Mouse (Mus musculus) forebrain, postnatal 0 days (tissue): ENCODE results near the gene Hps4. TPM values are rescaled to one million over a fixed set of nuclear protein-coding genes. Genes with fewer than 3 reads are reported as not detected.

Source experiments
- ATAC-seq: fragments of 200-750 bp; cut with Nextera tagmentation; 2 replicates; pipeline ENCODE4 v1.8.0; 2017; ENCODE audit warnings: mild to moderate bottlenecking, moderate library complexity
- DNase-seq: peaks from one replicate; pipeline ENCODE4 v3.0.0-alpha.2; 2015
- H3K27ac ChIP-seq: fragments of 300-500 bp; sonication (generic); 2 replicates; pipeline ENCODE4 v1.5.1; 2014; ENCODE audit warnings: low read depth, mild to moderate bottlenecking, antibody characterized with exemption, low read length, moderate library complexity, mixed read lengths
- H3K27me3 ChIP-seq: fragments of 300-500 bp; sonication (generic); 2 replicates; pipeline ENCODE4 v1.6.1; 2014; ENCODE audit warnings: mild to moderate bottlenecking, low read length, mixed read lengths; ENCODE audit not compliant: insufficient read depth
- H3K36me3 ChIP-seq: fragments of 300-500 bp; sonication (generic); 2 replicates; pipeline ENCODE4 v1.6.1; 2014; ENCODE audit warnings: mild to moderate bottlenecking, moderate library complexity; ENCODE audit not compliant: insufficient read depth
- H3K4me1 ChIP-seq: fragments of 300-500 bp; sonication (generic); 2 replicates; pipeline ENCODE4 v1.6.1; 2014; ENCODE audit warnings: antibody characterized with exemption; ENCODE audit not compliant: insufficient read depth
- H3K4me2 ChIP-seq: fragments of 300-500 bp; sonication (generic); 2 replicates; pipeline ENCODE4 v1.6.1; 2014; ENCODE audit warnings: low read depth, mild to moderate bottlenecking, moderate library complexity
- H3K4me3 ChIP-seq: fragments of 300-500 bp; sonication (generic); 2 replicates; pipeline ENCODE4 v1.5.1; 2014; ENCODE audit warnings: low read depth, low read length, mixed read lengths
- H3K9ac ChIP-seq: fragments of 300-500 bp; sonication (generic); 2 replicates; pipeline ENCODE4 v1.6.1; 2014; ENCODE audit warnings: mild to moderate bottlenecking
- H3K9me3 ChIP-seq: fragments of 300-500 bp; sonication (generic); 2 replicates; pipeline ENCODE4 v1.6.1; 2016; ENCODE audit warnings: low read length
- CTCF ChIP-seq: sonication (generic); IDR thresholded peaks from 2 replicates; pipeline ENCODE4 v1.5.1; 2016; ENCODE audit warnings: antibody characterized with exemption, control low read depth, low read depth
- WGBS: fragments of 180-500 bp; shearing (Covaris S2); extraction: QIAGEN DNeasy Blood & Tissue Kit; methylation state at CpG from one replicate; pipeline ENCODE4 v1.1.7; 2014; 5-methylcytosine and 5-hydroxymethylcytosine counted together
- polyA plus RNA-seq: library from polyadenylated mRNA; unstranded; fragments of >200 nt; fragmentation: Nextera tagmentation; extraction: Ambion mirVana; gene quantifications from 2 replicates; pipeline ENCODE4 v1.2.1, GENCODE M21; 2015
- total RNA-seq: library from RNA; depleted of rRNA; stranded (reverse); fragments of >200 nt; gene quantifications from 2 replicates; pipeline ENCODE4 v1.2.3, GENCODE M21; 2014

Gene Hps4
- total and polyA plus RNA-seq, 2 experiments from 2014 or later: 25.4 to 26.5 TPM

DNA sequence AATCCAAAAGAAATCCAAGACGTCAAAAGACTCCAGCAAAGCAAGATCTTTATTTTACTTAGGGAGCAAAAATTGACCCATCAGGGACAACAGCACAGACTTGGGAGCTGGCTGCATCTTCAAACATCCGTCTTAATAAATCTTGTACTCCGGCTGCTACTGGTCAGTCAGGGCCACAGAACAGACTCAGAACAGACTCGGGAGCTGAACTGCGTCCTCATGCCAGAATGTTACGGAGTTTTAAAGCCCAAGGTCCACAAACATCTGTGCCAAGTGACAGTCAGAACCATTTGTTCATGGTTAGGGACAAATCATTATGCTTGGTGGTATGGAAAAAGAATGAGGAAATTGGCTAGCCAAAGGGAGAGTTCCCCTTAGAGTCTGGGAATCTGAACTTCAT, 19.6 kb upstream of the Hps4 start:
- no peak for TF ChIP-seq CTCF
- DNase-seq: no peak
- Histone ChIP-seq H3K36me3 (0 out of 2 replicates have a peak, but pooled peaks cover 7% of the 10 kb centered on the region), H3K27me3 (no peaks in the 10 kb centered on the region), H3K4me3 (no peak overlapping the region), H3K9me3 (no peaks in the 10 kb centered on the region), H3K4me1 (no peaks in the 10 kb centered on the region), H3K27ac (no peak overlapping the region), H3K4me2 (no peak overlapping the region), H3K9ac (no peak overlapping the region)
- ATAC-seq: no peak
- WGBS: 82% methylated on average over 6 of the region's 6 CpGs

DNA sequence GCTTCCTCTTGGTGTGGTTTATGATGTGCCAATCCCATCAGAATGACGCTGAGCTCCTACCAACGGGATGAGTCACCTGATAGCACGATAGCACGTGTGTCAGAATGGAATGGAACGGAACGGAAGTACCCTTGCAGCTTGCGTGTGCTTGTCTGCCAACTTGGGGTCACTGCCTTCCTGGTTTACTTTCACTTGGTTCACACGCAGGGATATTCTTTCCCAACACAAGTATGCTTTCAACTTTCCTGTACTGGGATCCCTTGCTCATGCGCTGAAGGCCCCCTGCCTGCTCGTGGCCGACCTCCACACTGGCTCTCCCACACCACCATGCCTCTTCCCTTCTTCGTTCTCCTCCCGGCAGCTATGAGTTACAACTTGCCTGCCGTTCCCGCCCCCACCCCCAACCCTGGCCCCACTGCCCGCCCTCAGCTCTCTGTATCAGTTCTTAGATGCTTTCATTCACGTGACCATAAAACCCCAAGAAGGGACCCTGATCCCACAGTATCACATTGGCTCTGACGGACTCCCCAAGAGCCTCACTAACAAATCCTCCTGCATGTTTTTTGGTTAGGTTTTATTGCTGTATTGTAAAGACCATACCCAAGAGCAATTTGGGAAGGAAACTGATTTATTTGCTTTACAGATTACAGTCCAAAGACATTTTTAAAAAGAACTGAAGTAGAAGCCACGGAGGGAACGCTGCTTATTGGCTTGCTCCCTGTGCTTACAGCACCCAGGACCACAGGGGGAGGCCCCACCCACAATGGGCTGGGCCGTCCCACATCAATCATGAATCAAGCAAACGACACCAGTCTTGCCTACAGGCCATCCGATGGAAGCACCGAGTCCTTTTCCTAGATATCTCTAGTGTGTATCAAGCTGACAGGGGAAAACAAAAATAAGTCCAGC, 18.0 kb upstream of the Hps4 start:
- H3K9ac ChIP-seq: no peak overlapping the region
- TF ChIP-seq CTCF: no peak
- peak overlapping the region; percentile 63 for H3K4me2 ChIP-seq
- no peaks in the 10 kb centered on the region for H3K9me3 ChIP-seq
- no peak for ATAC-seq
- no peaks in the 10 kb centered on the region for H3K27me3 ChIP-seq
- no peak overlapping the region for H3K4me3 ChIP-seq
- no peak overlapping the region for H3K27ac ChIP-seq
- 39% methylated on average over 24 of the region's 24 CpGs for WGBS
- no peaks in the 10 kb centered on the region for H3K4me1 ChIP-seq
- H3K36me3 ChIP-seq: peaks cover 19% of the 10 kb centered on the region
- DNase-seq: no peak

DNA sequence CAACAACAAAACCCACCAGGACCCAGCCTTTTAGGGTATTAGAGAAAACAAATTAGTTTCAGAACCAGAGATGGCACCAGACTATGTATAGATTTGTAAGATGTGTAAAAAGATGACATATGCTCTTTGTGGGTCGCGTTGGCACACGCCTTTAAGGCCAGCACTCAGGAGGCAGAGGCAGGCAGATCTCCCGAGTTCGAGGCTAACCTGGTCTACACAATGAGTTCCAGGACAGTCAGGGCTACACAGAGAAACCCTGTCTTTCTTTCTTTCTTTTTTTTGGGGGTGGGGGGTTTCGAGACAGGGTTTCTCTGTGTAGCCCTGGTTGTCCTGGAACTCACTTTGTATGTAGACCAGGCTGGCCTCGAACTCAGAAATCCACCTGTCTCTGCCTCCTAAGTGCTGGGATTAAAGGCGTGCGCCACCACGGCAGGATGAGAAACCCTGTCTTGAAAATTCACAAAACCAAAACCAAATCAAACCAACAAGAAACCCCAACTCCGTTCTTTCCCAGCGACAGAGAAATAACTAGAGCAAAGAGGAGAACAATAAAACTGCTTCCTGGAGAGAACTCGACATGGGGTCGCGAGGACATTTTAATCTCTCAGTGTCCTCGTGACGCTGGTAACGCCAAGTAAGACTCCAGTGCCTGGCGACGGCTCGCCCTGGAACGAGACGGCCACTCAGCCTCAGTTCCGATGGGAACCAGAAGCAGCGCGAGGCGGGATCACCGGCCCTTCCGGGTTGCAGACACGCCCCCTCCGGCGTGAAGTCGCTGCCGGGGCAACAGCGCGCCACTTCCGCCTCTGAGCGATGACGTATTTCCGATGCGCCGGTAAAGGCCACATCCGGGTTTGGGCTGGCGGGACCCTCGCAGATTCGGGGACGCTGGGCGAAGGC, 17.1 kb upstream of the Hps4 start, which contains the start of gene Tfip11:
Gene Tfip11, plus strand, starts transcription at position 813 of the 900 bp plus-strand sequence.
- 10% methylated on average over 48 of the region's 48 CpGs for WGBS
- DNase-seq (peak; percentile 97), ATAC-seq (peak; percentile 95)
- Histone ChIP-seq H3K27ac (peak within 1 kb of the TSS; percentile 76), H3K27me3 (no peaks in the 10 kb centered on the region), H3K4me1 (no peaks in the 10 kb centered on the region), H3K4me2 (peak within 1 kb of the TSS; percentile 63), H3K4me3 (peak within 1 kb of the TSS; percentile 66), H3K9me3 (no peaks in the 10 kb centered on the region), H3K9ac (peak within 1 kb of the TSS; percentile 69), H3K36me3 (peaks cover 28% of the 10 kb centered on the region)
- TF ChIP-seq CTCF: peak; percentile 29; the same call in 1 of the 2 replicates

DNA sequence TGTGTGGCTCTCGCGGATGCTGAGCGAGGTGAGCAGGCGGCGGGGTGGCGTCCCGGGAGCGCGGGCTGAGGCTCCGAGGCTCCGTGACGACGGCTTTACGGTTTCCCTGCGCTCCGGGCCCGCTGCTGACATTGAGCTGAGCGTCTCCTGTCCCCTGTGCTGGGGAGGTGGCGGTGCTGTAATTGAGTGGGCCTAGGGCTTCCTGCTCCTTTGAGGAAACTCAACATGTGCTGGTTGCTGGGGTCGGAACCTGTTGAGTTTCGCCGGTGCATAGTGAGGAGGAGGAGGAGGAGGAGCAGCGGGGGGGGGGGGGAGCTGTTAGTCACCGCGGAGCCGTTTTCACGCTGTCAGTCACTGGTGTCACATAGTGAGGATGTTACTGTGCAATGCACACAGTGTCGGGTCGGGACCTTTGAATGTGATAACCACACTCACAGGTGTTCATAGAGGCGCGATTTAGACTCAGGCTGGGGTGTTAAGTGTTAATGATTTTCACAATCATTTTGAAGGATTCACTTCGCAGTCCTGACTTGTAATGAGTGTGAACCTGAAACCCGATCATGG, 16.4 kb upstream of the Hps4 start:
- peak overlapping the region; percentile 76 for H3K27ac ChIP-seq
- WGBS: 1% methylated on average over 32 of the region's 33 CpGs

DNA sequence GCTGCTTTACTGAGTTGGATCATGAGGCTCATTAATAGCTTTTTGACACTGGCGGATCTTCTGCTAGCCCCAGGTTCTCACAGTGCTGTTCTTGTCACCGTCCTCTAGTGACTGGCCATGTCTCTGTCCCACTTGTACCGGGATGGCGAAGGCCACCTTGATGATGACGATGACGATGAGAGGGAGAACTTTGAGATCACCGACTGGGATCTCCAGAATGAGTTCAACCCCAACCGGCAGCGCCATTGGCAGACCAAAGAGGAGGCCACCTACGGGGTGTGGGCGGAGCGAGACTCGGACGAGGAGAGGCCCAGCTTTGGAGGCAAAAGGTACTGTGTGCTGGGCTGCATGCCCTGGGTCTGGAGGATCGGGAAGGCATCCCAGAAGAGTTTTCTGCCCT, 15.0 kb upstream of the Hps4 start:
- no peak for TF ChIP-seq CTCF
- peaks cover 48% of the 10 kb centered on the region for H3K36me3 ChIP-seq
- no peaks in the 10 kb centered on the region for H3K27me3 ChIP-seq
- no peaks in the 10 kb centered on the region for H3K4me1 ChIP-seq
- H3K4me3 ChIP-seq: no peak overlapping the region
- DNase-seq (no peak), ATAC-seq (no peak)
- H3K4me2 ChIP-seq: no peak overlapping the region
- H3K27ac ChIP-seq: no peak overlapping the region
- 92% methylated on average over 15 of the region's 15 CpGs for WGBS
- no peak overlapping the region for H3K9ac ChIP-seq
- H3K9me3 ChIP-seq: no peaks in the 10 kb centered on the region

More for the DNA sequence above, 16.4 kb upstream of the Hps4 start:
- TF ChIP-seq CTCF: no peak
- ATAC-seq (peak; percentile 53), DNase-seq (no peak)
- Histone ChIP-seq H3K27me3 (no peaks in the 10 kb centered on the region), H3K36me3 (peaks cover 35% of the 10 kb centered on the region), H3K4me2 (peak overlapping the region; percentile 63), H3K4me3 (peak overlapping the region; percentile 66), H3K9me3 (no peaks in the 10 kb centered on the region), H3K9ac (peak overlapping the region; percentile 69), H3K4me1 (no peaks in the 10 kb centered on the region)

DNA sequence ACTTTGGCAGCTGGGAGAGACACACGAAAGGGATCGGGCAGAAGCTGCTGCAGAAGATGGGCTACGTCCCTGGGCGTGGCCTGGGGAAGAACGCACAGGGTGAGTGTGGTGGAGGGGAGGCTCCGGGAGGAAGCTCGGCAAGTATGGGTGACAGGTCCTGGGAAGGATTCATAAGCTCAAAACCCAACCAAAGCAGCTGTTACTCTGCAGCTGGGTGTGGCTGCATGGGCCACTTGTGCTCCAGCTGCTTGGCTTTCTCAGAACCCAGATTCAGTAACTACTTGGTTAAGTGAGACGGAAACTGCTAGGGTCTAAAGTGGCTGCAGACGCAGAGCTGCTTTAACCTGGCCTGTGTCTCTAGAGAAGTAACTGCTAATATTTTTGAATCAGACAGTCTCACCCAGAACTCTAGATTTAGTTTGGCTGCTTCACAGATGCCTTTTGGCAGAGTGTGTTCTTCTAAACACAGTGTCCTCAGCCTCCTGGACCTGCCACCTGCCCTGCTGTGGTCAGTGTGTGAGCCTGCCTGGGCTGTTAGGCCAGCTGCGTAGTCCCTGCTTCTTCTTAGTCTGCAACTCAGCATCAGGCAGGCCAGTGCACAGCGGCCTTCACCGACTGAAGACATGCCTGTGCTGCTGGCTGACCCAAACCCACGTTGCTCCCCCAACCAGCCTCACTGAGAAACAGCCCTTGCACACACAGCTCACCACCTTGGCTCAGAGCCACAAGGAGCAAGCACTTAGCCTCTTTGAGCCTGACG, 12.9 kb upstream of the Hps4 start:
- no peak overlapping the region for H3K9ac ChIP-seq
- WGBS: 93% methylated on average over 14 of the region's 14 CpGs
- H3K36me3 ChIP-seq: peaks cover 70% of the 10 kb centered on the region
- H3K27me3 ChIP-seq: no peaks in the 10 kb centered on the region
- no peak overlapping the region for H3K4me3 ChIP-seq
- no peaks in the 10 kb centered on the region for H3K9me3 ChIP-seq
- no peak for TF ChIP-seq CTCF
- DNase-seq (no peak), ATAC-seq (no peak)
- no peak overlapping the region for H3K27ac ChIP-seq
- H3K4me1 ChIP-seq: no peaks in the 10 kb centered on the region
- H3K4me2 ChIP-seq: no peak overlapping the region
